Mouse (Mus musculus): ENCODE data around the gene Dxo.
"Not testable (repeated sequence)": the region's sequence is repeated elsewhere in the genome, so short reads cannot be mapped to it uniquely, and the experiment has no call there.

The Dxo gene

GRCm38 (mm10) chr17:34836856-34837221 lies at the start of gene Dxo, which contains the start of gene Stk19:
TSS of gene Dxo (plus strand) at chr17:34837019.
TSS of gene Stk19 (minus strand) at chr17:34836945.
- DNase-seq (ENCODE audit: inconsistent ontology term), result peak; percentile 96

GRCm38 (mm10) chr17:34795016-34795415 lies 41.8 kb upstream of the Dxo start:
- no peak for DNase-seq (ENCODE audit: inconsistent ontology term)

- DNase-seq (ENCODE audit: inconsistent ontology term), result peak; percentile 2
These were observed 41.2 kb upstream of the Dxo start for GRCm38 (mm10) chr17:34795633-34796032.

- no peak for DNase-seq (ENCODE audit: inconsistent ontology term)
These were observed 40.3 kb upstream of the Dxo start for GRCm38 (mm10) chr17:34796311-34797140.

- not testable (repeated sequence) for DNase-seq (ENCODE audit: inconsistent ontology term)
These were observed 39.4 kb upstream of the Dxo start for GRCm38 (mm10) chr17:34797211-34797995.

- not testable (repeated sequence) for DNase-seq (ENCODE audit: inconsistent ontology term)
These were observed 38.7 kb upstream of the Dxo start for GRCm38 (mm10) chr17:34798071-34798470.

GRCm38 (mm10) chr17:34798866-34799530 lies 37.8 kb upstream of the Dxo start:
- DNase-seq (ENCODE audit: inconsistent ontology term), result no peak

- no peak for DNase-seq (ENCODE audit: inconsistent ontology term)
These were observed 37.3 kb upstream of the Dxo start for GRCm38 (mm10) chr17:34799531-34799925.

GRCm38 (mm10) chr17:34800781-34801305 lies 36.0 kb upstream of the Dxo start:
- not testable (repeated sequence) for DNase-seq (ENCODE audit: inconsistent ontology term)

- not testable (repeated sequence) for DNase-seq (ENCODE audit: inconsistent ontology term)
These were observed 34.1 kb upstream of the Dxo start for GRCm38 (mm10) chr17:34802756-34803155.

- DNase-seq (ENCODE audit: inconsistent ontology term), result not testable (repeated sequence)
These were observed 33.5 kb upstream of the Dxo start for GRCm38 (mm10) chr17:34803367-34803766.

GRCm38 (mm10) chr17:34804301-34804700 lies 32.5 kb upstream of the Dxo start, which contains the start of gene Cyp21a1:
TSS of gene Cyp21a1 (minus strand) at chr17:34804561.
- not testable (repeated sequence) for DNase-seq (ENCODE audit: inconsistent ontology term)

- DNase-seq (ENCODE audit: inconsistent ontology term), result no peak
These were observed 31.8 kb upstream of the Dxo start for GRCm38 (mm10) chr17:34804871-34805562.

GRCm38 (mm10) chr17:34807176-34807575 lies 29.6 kb upstream of the Dxo start:
- DNase-seq (ENCODE audit: inconsistent ontology term), result no peak

- no peak for DNase-seq (ENCODE audit: inconsistent ontology term)
These were observed 28.1 kb upstream of the Dxo start for GRCm38 (mm10) chr17:34808599-34809205.

GRCm38 (mm10) chr17:34810411-34810810 lies 26.4 kb upstream of the Dxo start:
- DNase-seq (ENCODE audit: inconsistent ontology term), result not testable (repeated sequence)

- DNase-seq (ENCODE audit: inconsistent ontology term), result not testable (repeated sequence)
These were observed 26.0 kb upstream of the Dxo start for GRCm38 (mm10) chr17:34810811-34811210.

- no peak for DNase-seq (ENCODE audit: inconsistent ontology term)
These were observed 25.5 kb upstream of the Dxo start for GRCm38 (mm10) chr17:34811275-34811674.

- not testable (repeated sequence) for DNase-seq (ENCODE audit: inconsistent ontology term)
These were observed 23.1 kb upstream of the Dxo start for GRCm38 (mm10) chr17:34813747-34814146.

GRCm38 (mm10) chr17:34814818-34815370 lies 21.9 kb upstream of the Dxo start:
- no peak for DNase-seq (ENCODE audit: inconsistent ontology term)
